Mouse (Mus musculus): Measurements from ENCODE around the gene Bmp2k. TPM values are rescaled to one million over a fixed set of nuclear protein-coding genes. Genes with fewer than 3 reads are reported as not detected.

The Bmp2k gene
- total RNA-seq, 2 experiments from 2014 or later = 9.6 to 12.9 TPM

DNA sequence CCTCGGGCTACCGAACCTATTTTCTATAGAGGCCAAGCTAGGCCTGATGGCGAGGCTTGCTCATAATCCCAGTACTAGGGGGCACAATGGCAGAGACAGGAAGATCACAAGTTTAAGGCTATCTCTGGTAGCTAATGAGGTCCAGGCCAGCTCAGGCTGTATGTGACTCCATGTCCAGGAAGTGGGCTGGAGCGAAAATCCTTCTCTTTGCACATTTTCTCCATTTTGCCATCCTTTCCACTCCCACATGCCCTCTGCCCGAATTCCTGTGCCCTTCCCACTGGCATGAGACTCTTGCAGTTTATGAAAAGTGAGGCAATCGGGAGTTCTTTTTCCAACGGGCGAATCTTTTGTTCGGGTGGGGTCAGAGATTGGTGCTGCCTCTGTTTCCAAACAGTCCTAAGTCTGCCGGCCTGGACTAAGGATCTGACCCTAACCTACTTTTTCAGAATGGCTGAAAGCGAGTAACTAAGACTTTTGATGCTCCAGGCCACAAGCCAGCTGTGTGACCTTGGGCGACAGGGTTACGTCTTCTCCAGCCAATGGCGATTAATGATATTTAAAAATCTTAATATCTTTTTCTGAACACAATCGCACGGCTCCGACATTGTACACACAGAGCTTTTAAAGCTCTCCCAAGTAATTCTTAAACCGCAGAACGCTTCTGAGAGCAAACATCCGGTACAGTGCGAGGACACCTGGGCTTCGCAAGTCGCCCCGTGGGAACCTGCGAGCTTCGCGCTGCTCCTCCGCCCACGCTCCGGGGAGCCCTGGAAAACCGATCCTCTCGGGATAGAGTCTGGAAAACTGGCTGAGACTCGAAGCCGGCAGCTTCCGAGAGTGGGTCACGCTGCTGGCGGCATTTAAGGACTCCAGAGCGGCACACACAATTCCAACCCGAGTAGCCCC is 834 bp upstream of the Bmp2k start:
- Histone ChIP-seq H3K4me3 (peak overlapping the region; percentile 96), H3K27ac (peak overlapping the region; percentile 100)
- peak; percentile 51 for DNase-seq
- intact Hi-C loops (cut with DNase I) = loop anchor here (5.0 kb wide), 1 partner anchor 61 kb away; no protein-coding TSS in a partner anchor
- TF ChIP-seq CTCF (IDR thresholded peaks at IDR 0.05) = no peak

DNA sequence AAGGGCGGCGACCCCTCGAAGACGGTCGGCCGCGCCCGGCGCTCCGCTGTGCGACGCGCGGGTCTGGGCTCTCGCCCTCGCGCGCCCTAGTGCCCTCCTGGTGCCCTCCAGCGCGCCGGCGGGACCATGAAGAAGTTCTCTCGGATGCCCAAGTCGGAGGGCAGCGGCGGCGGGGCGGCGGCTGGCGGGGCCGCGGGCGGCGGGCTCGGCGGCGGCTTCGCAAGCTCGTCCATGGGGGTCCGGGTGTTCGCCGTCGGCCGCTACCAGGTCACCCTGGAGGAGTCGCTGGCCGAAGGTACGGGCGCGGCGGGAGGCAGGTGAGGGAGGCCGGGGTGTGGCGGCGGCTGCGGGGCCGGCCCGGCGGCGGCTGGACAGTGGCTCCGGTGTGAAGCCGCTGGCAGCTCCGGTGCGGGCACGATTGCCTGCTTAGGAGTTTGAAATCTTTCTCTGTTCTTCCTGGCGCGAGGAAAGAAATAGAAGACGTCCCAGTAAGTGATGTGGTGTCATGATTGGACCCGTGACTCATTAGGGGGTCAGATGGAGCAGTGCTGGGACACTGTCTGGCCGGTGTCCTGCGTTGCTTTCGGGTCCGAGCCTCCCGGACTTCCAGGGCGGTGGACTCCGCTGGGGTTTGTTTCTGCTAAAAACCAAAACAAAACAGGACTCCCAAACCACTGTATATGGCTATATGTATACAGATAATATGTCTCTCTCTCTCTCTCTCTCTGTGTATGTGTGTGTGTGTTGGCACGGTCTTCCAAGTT is 495 bp downstream of the Bmp2k start:
- no peak for TF ChIP-seq CTCF (IDR thresholded peaks at IDR 0.05)
- intact Hi-C loops (cut with DNase I) = loop anchor here (5.0 kb wide), 1 partner anchor 59 kb away; no protein-coding TSS in a partner anchor
- H3K4me3 ChIP-seq = peak overlapping the region; percentile 96
- DNase-seq = peak; percentile 78
- peak overlapping the region; percentile 100 for H3K27ac ChIP-seq

DNA sequence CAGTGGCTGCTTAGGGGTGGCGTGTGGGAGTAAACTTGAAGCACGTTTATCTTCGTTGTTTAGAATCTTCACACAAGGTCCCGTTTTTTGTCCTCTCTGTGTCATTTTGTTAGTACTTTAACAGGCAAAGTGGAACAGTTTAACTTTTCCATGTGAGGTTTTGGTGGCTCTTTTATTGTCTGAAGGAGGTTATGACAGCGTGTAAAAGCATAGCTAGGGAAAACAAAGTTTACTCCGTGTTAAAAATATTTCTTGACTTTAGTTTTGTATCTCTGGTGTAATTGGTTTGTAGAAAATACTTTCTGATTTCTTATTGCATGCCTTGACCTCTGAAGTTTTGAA is 1.0 kb downstream of the Bmp2k start:
- H3K27ac ChIP-seq = peak overlapping the region; percentile 100

DNA sequence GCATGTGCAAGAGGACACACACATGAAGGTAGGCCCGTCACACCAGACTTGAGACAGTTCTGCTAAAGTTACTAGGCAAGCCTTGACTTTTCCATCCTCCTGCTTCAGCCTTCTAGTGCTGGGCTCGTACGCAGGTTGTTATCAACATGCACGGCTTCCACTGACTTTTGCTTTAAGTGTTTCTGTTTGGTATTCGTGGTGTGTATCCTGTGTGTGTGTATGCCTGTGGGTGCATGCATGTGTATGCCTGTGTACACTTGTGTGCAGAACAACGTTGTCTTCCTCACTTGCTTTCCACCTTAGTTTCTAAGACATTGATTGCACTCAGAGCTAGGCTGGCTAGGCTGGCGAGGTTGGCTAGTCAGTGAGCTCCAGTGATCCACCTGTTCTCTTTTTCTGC is 2.1 kb downstream of the Bmp2k start:
- Histone ChIP-seq H3K4me3 (peak overlapping the region; percentile 96), H3K27ac (no peak overlapping the region)
- DNase-seq = no peak
- no peak for TF ChIP-seq CTCF (IDR thresholded peaks at IDR 0.05)
- intact Hi-C loops (cut with DNase I) = loop anchor here (5.0 kb wide), 1 partner anchor 58 kb away; no protein-coding TSS in a partner anchor

More for the DNA sequence above, 1.0 kb downstream of the Bmp2k start:
- H3K4me3 ChIP-seq = peak overlapping the region; percentile 96
- no peak for DNase-seq
- no peak for TF ChIP-seq CTCF (IDR thresholded peaks at IDR 0.05)
- intact Hi-C loops (cut with DNase I) = loop anchor here (5.0 kb wide), 1 partner anchor 59 kb away; no protein-coding TSS in a partner anchor

DNA sequence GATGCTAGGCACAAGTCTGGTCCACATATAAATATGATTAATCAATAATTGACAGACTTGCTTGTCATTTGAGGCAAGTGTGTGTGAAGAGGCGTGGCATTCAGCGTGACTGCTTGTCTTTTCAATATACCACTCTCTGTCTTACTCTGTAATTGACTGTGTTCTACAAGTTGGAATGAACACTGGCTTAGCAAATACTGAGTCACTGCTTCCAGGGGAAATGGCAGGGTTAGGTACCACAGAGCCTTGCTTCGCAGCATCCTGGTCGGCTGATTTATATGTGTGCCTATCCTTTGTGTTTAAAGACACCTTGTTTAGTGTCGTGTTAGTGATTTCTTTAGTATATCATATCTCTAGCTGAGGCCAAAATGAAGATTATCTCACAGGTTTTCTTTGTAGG is 3.0 kb downstream of the Bmp2k start:
- no peak for TF ChIP-seq CTCF (IDR thresholded peaks at IDR 0.05)
- Histone ChIP-seq H3K4me3 (peak overlapping the region; percentile 4; the same call in 1 of the 2 replicates), H3K27ac (peak overlapping the region; percentile 32; the same call in 1 of the 2 replicates)
- DNase-seq = no peak
- intact Hi-C loops (cut with DNase I) = no loop called here

DNA sequence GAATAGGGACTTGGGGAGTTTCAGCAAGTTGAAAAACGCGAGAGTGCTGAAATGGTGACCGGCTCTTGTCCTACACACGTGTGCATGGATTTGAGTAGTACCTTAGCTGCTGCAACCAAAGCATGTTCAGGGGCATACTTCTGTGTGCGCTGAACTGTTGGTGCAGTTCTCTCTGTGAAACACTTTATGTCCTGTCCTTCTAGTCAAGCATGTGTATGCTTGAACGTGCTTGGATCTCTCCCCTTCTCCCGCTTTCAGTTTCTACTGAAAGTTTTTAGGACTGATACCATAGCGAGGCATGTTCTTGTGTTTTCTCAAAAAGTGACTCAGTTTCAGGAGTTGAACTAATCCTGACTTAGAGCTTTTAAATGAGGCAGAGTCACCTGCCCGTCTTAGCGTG is 3.7 kb downstream of the Bmp2k start:
- intact Hi-C loops (cut with DNase I) = no loop called here
- Histone ChIP-seq H3K27ac (peak overlapping the region; percentile 32), H3K4me3 (peak overlapping the region; percentile 4)
- DNase-seq = no peak
- TF ChIP-seq CTCF (IDR thresholded peaks at IDR 0.05) = no peak

DNA sequence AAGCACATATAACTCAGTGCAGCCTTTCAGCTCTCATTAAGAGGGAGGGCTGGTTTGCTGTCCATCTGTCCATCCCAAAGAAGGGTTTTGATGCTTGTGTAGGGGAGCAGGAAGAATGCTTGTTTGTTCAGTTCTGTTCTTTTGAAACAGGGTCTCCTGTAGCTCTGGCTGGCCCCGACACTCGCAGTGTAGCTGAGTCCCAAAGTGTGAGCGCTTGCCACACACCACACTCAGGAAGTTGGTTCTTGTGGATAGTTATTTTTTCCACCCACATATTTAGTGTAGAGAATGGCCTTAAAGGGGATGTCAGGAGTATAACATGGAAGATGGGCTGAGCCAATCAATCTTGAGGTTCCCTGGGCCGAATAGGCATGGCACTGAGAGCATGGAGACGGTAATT is 4.1 kb downstream of the Bmp2k start:
- TF ChIP-seq CTCF (IDR thresholded peaks at IDR 0.05) = no peak
- intact Hi-C loops (cut with DNase I) = no loop called here
- no peak overlapping the region; the same call in 1 of the 2 replicates for H3K4me3 ChIP-seq
- peak overlapping the region; percentile 32; the same call in 1 of the 2 replicates for H3K27ac ChIP-seq
- no peak for DNase-seq

GRCm38 (mm10) chr5:97002336-97002735 is 4.8 kb downstream of the Bmp2k start:
- intact Hi-C loops (cut with DNase I) = no loop called here

GRCm38 (mm10) chr5:97002937-97003336 is 5.4 kb downstream of the Bmp2k start:
- no peak for DNase-seq
- TF ChIP-seq CTCF (IDR thresholded peaks at IDR 0.05) = no peak
- intact Hi-C loops (cut with DNase I) = no loop called here
- 0 out of 2 replicates have a peak overlapping the region, but pooled peaks have one; percentile 0 for H3K27ac ChIP-seq
- no peak overlapping the region for H3K4me3 ChIP-seq

More at GRCm38 (mm10) chr5:97002336-97002735, 4.8 kb downstream of the Bmp2k start:
- DNase-seq = no peak
- H3K27ac ChIP-seq = no peak overlapping the region
- H3K4me3 ChIP-seq = no peak overlapping the region
- TF ChIP-seq CTCF (IDR thresholded peaks at IDR 0.05) = no peak

- intact Hi-C loops (cut with DNase I) = no loop called here
- no peak for TF ChIP-seq CTCF (IDR thresholded peaks at IDR 0.05)
- Histone ChIP-seq H3K4me3 (peak overlapping the region; percentile 45), H3K27ac (peak overlapping the region; percentile 67)
- DNase-seq = peak; percentile 42
Measured at GRCm38 (mm10) chr5:97004178-97005030, 6.9 kb downstream of the Bmp2k start.

DNA sequence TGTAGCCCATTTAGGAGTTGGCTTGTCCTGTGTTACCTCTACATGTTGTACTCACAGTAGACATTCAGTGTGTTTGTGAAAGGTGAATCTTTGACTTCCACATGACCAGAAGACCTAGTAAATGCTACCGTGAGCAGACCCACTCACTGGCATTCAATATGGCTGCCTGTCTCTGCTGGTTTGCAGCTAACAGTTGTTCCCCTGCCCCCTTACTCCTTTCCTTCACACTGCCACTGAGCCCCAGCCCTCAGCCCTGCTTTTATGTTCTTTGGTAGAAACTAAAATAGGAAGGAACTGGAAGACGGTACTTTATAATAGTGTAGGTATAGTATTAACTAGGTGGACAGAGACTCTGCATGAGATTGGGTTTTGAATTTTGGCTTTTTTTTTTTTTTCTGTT is 8.4 kb downstream of the Bmp2k start:
- TF ChIP-seq CTCF (IDR thresholded peaks at IDR 0.05) = no peak
- intact Hi-C loops (cut with DNase I) = no loop called here
- DNase-seq = no peak

DNA sequence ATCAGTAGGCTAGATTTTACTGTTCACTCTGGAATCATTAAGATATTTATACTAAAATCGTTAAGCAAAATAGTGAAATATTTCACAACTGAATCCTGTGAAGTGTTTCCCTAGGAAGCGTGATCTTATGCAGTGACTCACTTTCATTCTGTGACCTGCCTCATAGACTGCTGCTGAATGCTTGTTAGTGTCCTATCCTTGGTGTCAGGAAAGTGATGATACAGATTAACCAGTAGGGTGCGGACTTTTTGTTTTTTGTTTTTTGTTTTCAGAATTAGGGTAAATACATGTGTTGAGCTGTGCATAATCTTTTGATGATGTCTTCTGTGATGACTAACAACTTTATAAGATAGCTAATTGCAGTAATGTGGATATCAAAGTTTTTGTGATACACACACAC is 9.4 kb downstream of the Bmp2k start:
- intact Hi-C loops (cut with DNase I) = no loop called here
- no peak for DNase-seq
- Histone ChIP-seq H3K27ac (no peak overlapping the region), H3K4me3 (no peak overlapping the region)
- no peak for TF ChIP-seq CTCF (IDR thresholded peaks at IDR 0.05)

More for the DNA sequence above, 8.4 kb downstream of the Bmp2k start:
- no peak overlapping the region for H3K27ac ChIP-seq
- no peak overlapping the region for H3K4me3 ChIP-seq

Measured in gastrocnemius, adult 2 months (tissue).